Mouse (Mus musculus) embryonic facial prominence, embryonic 15.5 days (tissue): ENCODE results near the gene Cep104. TPM values are rescaled to one million over a fixed set of nuclear protein-coding genes. Genes with fewer than 3 reads are reported as not detected.

Experiments used
- ATAC-seq: fragments of 200-750 bp; cut with Nextera tagmentation; 2 replicates; pipeline ENCODE4 v1.8.0; 2017; ENCODE audit warnings: low read depth, moderate TSS enrichment; ENCODE audit not compliant: insufficient number of reproducible peaks, low FRiP score, low TSS enrichment
- H3K27ac ChIP-seq: fragments of 300-500 bp; sonication (generic); replicated peaks from 2 replicates; pipeline ENCODE4 v1.5.1; 2015; ENCODE audit warnings: mild to moderate bottlenecking, inconsistent platforms
- H3K27me3 ChIP-seq: fragments of 300-500 bp; sonication (generic); 2 replicates; pipeline ENCODE4 v1.6.1; 2015; ENCODE audit warnings: inconsistent platforms
- H3K36me3 ChIP-seq: fragments of 300-500 bp; sonication (generic); 2 replicates; pipeline ENCODE4 v1.6.1; 2015; ENCODE audit warnings: mild to moderate bottlenecking, inconsistent platforms
- H3K4me1 ChIP-seq: fragments of 300-500 bp; sonication (generic); 2 replicates; pipeline ENCODE4 v1.6.1; 2015; ENCODE audit warnings: inconsistent platforms
- H3K4me2 ChIP-seq: fragments of 300-500 bp; sonication (generic); replicated peaks from 2 replicates; pipeline ENCODE4 v1.6.1; 2015; ENCODE audit warnings: mild to moderate bottlenecking, inconsistent platforms
- H3K4me3 ChIP-seq: fragments of 300-500 bp; sonication (generic); replicated peaks from 2 replicates; pipeline ENCODE4 v1.5.1; 2015; ENCODE audit warnings: mild to moderate bottlenecking, inconsistent platforms
- H3K9ac ChIP-seq: fragments of 300-500 bp; sonication (generic); 2 replicates; pipeline ENCODE4 v1.6.1; 2015; ENCODE audit warnings: inconsistent platforms
- H3K9me3 ChIP-seq: fragments of 300-500 bp; sonication (generic); replicated peaks from 2 replicates; pipeline ENCODE4 v1.6.1; 2016; ENCODE audit warnings: inconsistent platforms
- WGBS: fragments of 180-500 bp; shearing (Covaris S2); methylation state at CpG from one replicate; pipeline ENCODE4 v1.1.7; 2015; 5-methylcytosine and 5-hydroxymethylcytosine counted together
- polyA plus RNA-seq: library from polyadenylated mRNA; unstranded; fragments of >200 nt; fragmentation: Nextera tagmentation; extraction: Ambion mirVana; gene quantifications from 2 replicates; pipeline ENCODE4 v1.2.1, GENCODE M21; 2015

The Cep104 gene
- polyA plus RNA-seq, 1 experiment from 2014 or later, result 14.9 TPM

GRCm38 (mm10) chr4:153956569-153957405 lies 18.2 kb upstream of the Cep104 start, which contains the start of gene A430005L14Rik:
Gene A430005L14Rik, plus strand, starts transcription at chr4:153957237.
- peaks cover 19% of the 10 kb centered on the region for H3K4me1 ChIP-seq
- peak within 1 kb of the TSS; percentile 75 for H3K4me3 ChIP-seq
- H3K9me3 ChIP-seq, result no peaks in the 10 kb centered on the region
- ATAC-seq, result peak; percentile 97
- H3K9ac ChIP-seq, result peak within 1 kb of the TSS; percentile 76
- H3K27ac ChIP-seq, result peak within 1 kb of the TSS; percentile 88
- H3K27me3 ChIP-seq, result peaks cover 9% of the 10 kb centered on the region; the same call in 1 of the 2 replicates
- WGBS, result 1% methylated on average over 67 of the region's 67 CpGs
- peaks cover 28% of the 10 kb centered on the region for H3K36me3 ChIP-seq
- peak within 1 kb of the TSS; percentile 67 for H3K4me2 ChIP-seq

GRCm38 (mm10) chr4:153957444-153958250 lies 17.3 kb upstream of the Cep104 start:
- peaks cover 9% of the 10 kb centered on the region; the same call in 1 of the 2 replicates for H3K27me3 ChIP-seq
- peak overlapping the region; percentile 88 for H3K27ac ChIP-seq
- H3K9me3 ChIP-seq, result no peaks in the 10 kb centered on the region
- WGBS, result under 1% methylated on average over 37 of the region's 37 CpGs
- H3K36me3 ChIP-seq, result peaks cover 36% of the 10 kb centered on the region
- ATAC-seq, result no peak; the same call in 1 of the 2 replicates
- H3K4me1 ChIP-seq, result peaks cover 13% of the 10 kb centered on the region
- H3K9ac ChIP-seq, result peak overlapping the region; percentile 76
- peak overlapping the region; percentile 75 for H3K4me3 ChIP-seq
- H3K4me2 ChIP-seq, result peak overlapping the region; percentile 67

GRCm38 (mm10) chr4:153962631-153963030 lies 12.4 kb upstream of the Cep104 start:
- no peak overlapping the region for H3K9ac ChIP-seq
- H3K36me3 ChIP-seq, result peaks cover 76% of the 10 kb centered on the region
- no peak overlapping the region for H3K27ac ChIP-seq
- WGBS, result 80% methylated on average over 7 of the region's 7 CpGs
- no peak overlapping the region for H3K4me2 ChIP-seq
- no peaks in the 10 kb centered on the region for H3K9me3 ChIP-seq
- H3K4me1 ChIP-seq, result peaks cover 13% of the 10 kb centered on the region
- H3K4me3 ChIP-seq, result no peak overlapping the region
- ATAC-seq, result no peak
- no peaks in the 10 kb centered on the region for H3K27me3 ChIP-seq

- Histone ChIP-seq H3K9me3 (no peaks in the 10 kb centered on the region), H3K4me3 (no peak overlapping the region), H3K27me3 (no peaks in the 10 kb centered on the region), H3K36me3 (peaks cover 78% of the 10 kb centered on the region), H3K4me1 (no peaks in the 10 kb centered on the region), H3K4me2 (no peak overlapping the region), H3K9ac (no peak overlapping the region), H3K27ac (no peak overlapping the region)
- WGBS, result 82% methylated on average over 5 of the region's 5 CpGs
- no peak for ATAC-seq
Observed at GRCm38 (mm10) chr4:153966651-153967050, 8.3 kb upstream of the Cep104 start.

GRCm38 (mm10) chr4:153967556-153967955 lies 7.4 kb upstream of the Cep104 start:
- ATAC-seq, result no peak
- Histone ChIP-seq H3K4me3 (no peak overlapping the region), H3K4me2 (no peak overlapping the region), H3K4me1 (no peaks in the 10 kb centered on the region), H3K27me3 (no peaks in the 10 kb centered on the region), H3K9ac (no peak overlapping the region), H3K27ac (peak overlapping the region; percentile 48), H3K9me3 (no peaks in the 10 kb centered on the region), H3K36me3 (peaks cover 71% of the 10 kb centered on the region)
- WGBS, result 59% methylated on average over 2 of the region's 2 CpGs

GRCm38 (mm10) chr4:153968063-153968462 lies 6.9 kb upstream of the Cep104 start:
- Histone ChIP-seq H3K27ac (peak overlapping the region; percentile 48), H3K4me3 (no peak overlapping the region), H3K9me3 (no peaks in the 10 kb centered on the region), H3K9ac (no peak overlapping the region), H3K27me3 (no peaks in the 10 kb centered on the region), H3K4me2 (no peak overlapping the region), H3K36me3 (peaks cover 66% of the 10 kb centered on the region), H3K4me1 (no peaks in the 10 kb centered on the region)
- ATAC-seq, result no peak
- WGBS, result 74% methylated on average over 2 of the region's 2 CpGs

GRCm38 (mm10) chr4:153975292-153975662 lies 283 bp downstream of the Cep104 start:
- peak; percentile 49 for ATAC-seq
- WGBS, result under 1% methylated on average over 33 of the region's 33 CpGs
- peak overlapping the region; percentile 95 for H3K4me2 ChIP-seq
- H3K27ac ChIP-seq, result peak overlapping the region; percentile 58; the same call in 1 of the 2 replicates
- H3K9me3 ChIP-seq, result no peaks in the 10 kb centered on the region
- peak overlapping the region; percentile 99 for H3K4me3 ChIP-seq
- no peaks in the 10 kb centered on the region for H3K27me3 ChIP-seq
- H3K9ac ChIP-seq, result peak overlapping the region; percentile 95
- peaks cover 18% of the 10 kb centered on the region for H3K4me1 ChIP-seq
- H3K36me3 ChIP-seq, result peaks cover 33% of the 10 kb centered on the region

- peak overlapping the region; percentile 95; the same call in 1 of the 2 replicates for H3K9ac ChIP-seq
- peaks cover 33% of the 10 kb centered on the region for H3K36me3 ChIP-seq
- H3K9me3 ChIP-seq, result no peaks in the 10 kb centered on the region
- H3K27me3 ChIP-seq, result no peaks in the 10 kb centered on the region
- H3K27ac ChIP-seq, result no peak overlapping the region
- H3K4me3 ChIP-seq, result peak overlapping the region; percentile 99
- peaks cover 18% of the 10 kb centered on the region for H3K4me1 ChIP-seq
- peak overlapping the region; percentile 95 for H3K4me2 ChIP-seq
- 42% methylated on average over 6 of the region's 6 CpGs for whole genome bisulfite sequencing
- no peak for ATAC-seq
Observed at GRCm38 (mm10) chr4:153975768-153976167, 774 bp downstream of the Cep104 start.

- H3K4me3 ChIP-seq, result no peak overlapping the region
- H3K9me3 ChIP-seq, result no peaks in the 10 kb centered on the region
- no peak overlapping the region for H3K4me2 ChIP-seq
- WGBS, result 91% methylated on average over 10 of the region's 10 CpGs
- H3K27ac ChIP-seq, result no peak overlapping the region
- H3K9ac ChIP-seq, result no peak overlapping the region
- ATAC-seq, result no peak
- peaks cover 18% of the 10 kb centered on the region for H3K4me1 ChIP-seq
- H3K27me3 ChIP-seq, result no peaks in the 10 kb centered on the region
- peaks cover 55% of the 10 kb centered on the region for H3K36me3 ChIP-seq
Observed at GRCm38 (mm10) chr4:153979243-153979642, 4.2 kb downstream of the Cep104 start.

GRCm38 (mm10) chr4:153980470-153980869 lies 5.5 kb downstream of the Cep104 start:
- H3K27ac ChIP-seq, result no peak overlapping the region
- H3K4me3 ChIP-seq, result no peak overlapping the region
- no peak overlapping the region for H3K4me2 ChIP-seq
- H3K27me3 ChIP-seq, result no peaks in the 10 kb centered on the region
- peaks cover 18% of the 10 kb centered on the region for H3K4me1 ChIP-seq
- peaks cover 67% of the 10 kb centered on the region for H3K36me3 ChIP-seq
- no peak overlapping the region for H3K9ac ChIP-seq
- no peak for ATAC-seq
- no peaks in the 10 kb centered on the region for H3K9me3 ChIP-seq
- WGBS, result 93% methylated on average over 11 of the region's 11 CpGs

GRCm38 (mm10) chr4:153992715-153993114 lies 17.7 kb downstream of the Cep104 start:
- H3K4me2 ChIP-seq, result no peak overlapping the region
- H3K4me3 ChIP-seq, result no peak overlapping the region
- ATAC-seq, result no peak
- H3K27ac ChIP-seq, result no peak overlapping the region
- H3K9ac ChIP-seq, result no peak overlapping the region
- WGBS, result 90% methylated on average over 10 of the region's 10 CpGs
- peaks cover 90% of the 10 kb centered on the region for H3K36me3 ChIP-seq
- no peaks in the 10 kb centered on the region for H3K9me3 ChIP-seq
- no peaks in the 10 kb centered on the region for H3K27me3 ChIP-seq
- H3K4me1 ChIP-seq, result no peaks in the 10 kb centered on the region
